Mouse (Mus musculus) lung, embryonic 14.5 days (tissue): Measurements from ENCODE around the gene Slc31a1. TPM values are rescaled to one million over a fixed set of nuclear protein-coding genes. Genes with fewer than 3 reads are reported as not detected.

Experiments used
- ATAC-seq: fragments of 200-750 bp; cut with Nextera tagmentation; 2 replicates; pipeline ENCODE4 v1.8.0; 2017; ENCODE audit warnings: mild to moderate bottlenecking, moderate TSS enrichment, moderate library complexity; ENCODE audit not compliant: insufficient read depth
- DNase-seq: peaks from one replicate; pipeline ENCODE4 v3.0.0-alpha.2; 2015
- H3K27ac ChIP-seq: fragments of 300-500 bp; sonication (generic); 2 replicates; pipeline ENCODE4 v1.5.1; 2014; ENCODE audit warnings: low read depth, mild to moderate bottlenecking, moderate library complexity
- H3K27me3 ChIP-seq: fragments of 300-500 bp; sonication (generic); 2 replicates; pipeline ENCODE4 v1.6.1; 2014; ENCODE audit warnings: low read length, control low read depth; ENCODE audit not compliant: insufficient read depth
- H3K36me3 ChIP-seq: fragments of 300-500 bp; sonication (generic); 2 replicates; pipeline ENCODE4 v1.6.1; 2014; ENCODE audit warnings: control low read depth; ENCODE audit not compliant: insufficient read depth
- H3K4me1 ChIP-seq: fragments of 300-500 bp; sonication (generic); 2 replicates; pipeline ENCODE4 v1.6.1; 2014; ENCODE audit warnings: antibody characterized with exemption, control low read depth; ENCODE audit not compliant: insufficient read depth
- H3K4me2 ChIP-seq: fragments of 300-500 bp; sonication (generic); 2 replicates; pipeline ENCODE4 v1.6.1; 2014; ENCODE audit warnings: mild to moderate bottlenecking
- H3K4me3 ChIP-seq: fragments of 300-500 bp; sonication (generic); 2 replicates; pipeline ENCODE4 v1.5.1; 2014; ENCODE audit warnings: low read depth, low read length
- H3K9ac ChIP-seq: fragments of 300-500 bp; sonication (generic); 2 replicates; pipeline ENCODE4 v1.6.1; 2014
- H3K9me3 ChIP-seq: fragments of 300-500 bp; sonication (generic); 2 replicates; pipeline ENCODE4 v1.6.1; 2016; ENCODE audit warnings: low read depth, low read length, control low read depth
- CTCF ChIP-seq: IDR thresholded peaks from 2 replicates; pipeline ENCODE4 v1.5.1; 2016; ENCODE audit warnings: antibody characterized with exemption, low read depth
- WGBS: fragments of 180-500 bp; shearing (Covaris S2); extraction: QIAGEN DNeasy Blood & Tissue Kit; methylation state at CpG from one replicate; pipeline ENCODE4 v1.1.7; 2014; 5-methylcytosine and 5-hydroxymethylcytosine counted together
- polyA plus RNA-seq: library from polyadenylated mRNA; unstranded; fragments of >200 nt; fragmentation: Nextera tagmentation; extraction: Ambion mirVana; gene quantifications from 2 replicates; pipeline ENCODE4 v1.2.1, GENCODE M21; 2014

Gene Slc31a1
- polyA plus RNA-seq, 1 experiment from 2014 or later, result 44.4 TPM

DNA sequence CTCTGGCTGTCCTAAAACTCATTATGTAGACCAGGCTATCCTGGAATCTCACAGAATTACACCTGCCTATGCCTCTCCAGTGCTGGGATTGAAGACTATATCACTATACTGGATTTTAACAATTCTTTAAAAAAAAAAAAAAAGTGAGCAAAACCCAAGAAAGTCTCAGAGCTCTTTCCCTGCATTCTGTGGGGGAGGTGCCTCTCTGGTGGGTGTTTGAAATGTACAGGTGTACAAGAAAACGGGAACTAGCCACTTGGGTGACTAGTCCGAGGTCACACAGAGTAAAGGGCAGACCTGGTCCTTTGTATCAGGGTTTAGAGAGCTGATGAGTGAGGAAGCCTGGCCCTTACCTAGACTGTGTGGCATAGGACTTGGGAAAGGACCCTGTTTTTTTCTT, 1.9 kb downstream of the Slc31a1 start:
- H3K9me3 ChIP-seq, result no peaks in the 10 kb centered on the region
- no peak overlapping the region for H3K27ac ChIP-seq
- 0 out of 2 replicates have a peak, but pooled peaks cover 7% of the 10 kb centered on the region for H3K4me1 ChIP-seq
- DNase-seq, result no peak
- H3K4me3 ChIP-seq, result no peak overlapping the region
- H3K9ac ChIP-seq, result no peak overlapping the region
- TF ChIP-seq CTCF, result no peak
- H3K4me2 ChIP-seq, result peak overlapping the region; percentile 70
- H3K36me3 ChIP-seq, result no peaks in the 10 kb centered on the region
- WGBS, result 74% methylated on average over 2 of the region's 2 CpGs
- no peak for ATAC-seq
- H3K27me3 ChIP-seq, result no peaks in the 10 kb centered on the region

DNA sequence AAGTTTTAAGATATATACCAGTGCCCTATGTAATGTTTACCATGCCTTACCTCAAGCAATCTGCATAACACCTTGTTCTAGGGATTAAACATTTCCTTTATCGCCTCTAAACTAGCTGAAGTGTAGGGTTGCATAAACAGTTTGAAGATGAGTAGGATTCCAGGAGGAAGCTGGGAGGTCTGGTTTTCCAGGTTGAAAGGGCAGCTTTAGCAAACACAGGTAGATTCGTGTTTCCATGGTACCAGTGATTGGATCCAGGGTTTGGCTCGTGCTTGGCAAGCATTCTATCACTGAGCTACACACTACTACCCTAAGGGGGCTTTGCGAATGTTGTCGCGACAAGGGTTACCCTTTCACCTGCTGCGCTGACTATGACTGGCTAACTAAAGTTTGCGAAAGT, 3.8 kb downstream of the Slc31a1 start:
- Histone ChIP-seq H3K9me3 (no peaks in the 10 kb centered on the region), H3K9ac (no peak overlapping the region), H3K4me2 (no peak overlapping the region), H3K4me1 (0 out of 2 replicates have a peak, but pooled peaks cover 7% of the 10 kb centered on the region), H3K27ac (no peak overlapping the region), H3K27me3 (no peaks in the 10 kb centered on the region), H3K36me3 (no peaks in the 10 kb centered on the region), H3K4me3 (no peak overlapping the region)
- no peak for TF ChIP-seq CTCF
- 75% methylated on average over 8 of the region's 8 CpGs for WGBS
- DNase-seq (no peak), ATAC-seq (no peak)

DNA sequence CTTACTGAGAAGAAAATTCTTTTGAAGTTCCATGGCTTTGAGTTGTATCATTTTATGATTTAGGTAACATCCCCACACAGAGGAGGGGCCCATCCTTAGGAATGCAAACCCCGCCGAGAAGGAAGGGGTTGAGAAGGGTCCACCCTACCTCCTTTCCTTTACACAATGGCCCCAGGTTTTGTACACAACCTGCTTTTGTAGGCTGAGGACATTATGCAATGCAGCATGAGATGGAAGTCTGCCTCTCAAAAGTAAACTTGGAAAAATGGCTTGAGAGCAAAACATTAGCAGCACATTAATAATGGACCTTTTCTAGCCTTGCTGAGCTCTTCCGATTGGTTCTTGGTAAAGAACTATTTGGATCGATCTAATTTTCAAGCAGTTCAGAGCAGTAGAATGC, 5.8 kb downstream of the Slc31a1 start:
- Histone ChIP-seq H3K36me3 (no peaks in the 10 kb centered on the region), H3K9ac (no peak overlapping the region), H3K4me1 (0 out of 2 replicates have a peak, but pooled peaks cover 7% of the 10 kb centered on the region), H3K4me3 (no peak overlapping the region), H3K27me3 (no peaks in the 10 kb centered on the region), H3K9me3 (no peaks in the 10 kb centered on the region), H3K27ac (no peak overlapping the region), H3K4me2 (no peak overlapping the region)
- no peak for TF ChIP-seq CTCF
- DNase-seq (no peak), ATAC-seq (0 out of 2 replicates have a peak, but pooled peaks have one; percentile 35)
- 69% methylated on average over 4 of the region's 4 CpGs for WGBS

DNA sequence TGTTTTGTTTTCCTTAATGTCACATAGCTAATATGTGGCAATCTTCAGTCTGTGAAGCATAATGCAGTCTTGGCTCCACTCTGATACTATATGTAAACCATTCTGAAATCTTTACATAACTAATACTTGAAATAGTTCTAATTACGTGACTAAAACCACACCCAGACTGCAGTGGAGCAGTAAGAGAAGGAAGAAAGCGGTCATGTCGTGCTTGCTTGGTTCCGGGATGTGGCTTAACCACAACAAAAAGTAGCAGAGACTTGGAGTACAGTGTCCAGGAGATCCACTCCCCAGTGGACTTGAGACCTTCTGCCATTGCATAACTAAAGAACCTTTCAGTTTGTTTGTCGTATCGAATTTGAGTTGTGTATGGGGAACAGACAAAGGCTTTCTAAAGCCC, 7.1 kb downstream of the Slc31a1 start:
- Histone ChIP-seq H3K27me3 (no peaks in the 10 kb centered on the region), H3K4me1 (no peaks in the 10 kb centered on the region), H3K4me3 (no peak overlapping the region), H3K4me2 (no peak overlapping the region), H3K36me3 (no peaks in the 10 kb centered on the region), H3K9me3 (no peaks in the 10 kb centered on the region), H3K27ac (no peak overlapping the region), H3K9ac (no peak overlapping the region)
- 84% methylated on average over 6 of the region's 6 CpGs for WGBS
- DNase-seq (no peak), ATAC-seq (no peak)
- no peak for TF ChIP-seq CTCF

DNA sequence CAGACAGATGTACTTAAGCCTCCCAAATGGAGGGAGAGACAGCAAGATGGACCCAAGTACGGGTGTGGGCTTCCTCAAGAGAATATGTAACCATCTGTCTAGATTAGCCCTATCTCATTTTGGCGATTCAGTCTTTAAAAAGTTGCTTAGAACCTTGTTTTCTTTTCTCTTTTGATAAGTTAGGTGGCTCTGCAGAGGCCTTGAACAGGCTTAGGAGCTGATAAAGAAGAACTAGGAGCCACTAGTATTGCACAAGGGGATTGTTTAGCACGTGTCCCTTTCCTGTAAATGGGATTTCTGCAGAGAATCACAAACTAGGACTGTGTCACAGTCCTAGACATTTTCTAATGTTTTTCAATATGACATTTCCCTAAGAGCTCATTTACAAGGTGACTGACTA, 8.6 kb downstream of the Slc31a1 start:
- ATAC-seq, result no peak
- H3K4me2 ChIP-seq, result no peak overlapping the region
- no peaks in the 10 kb centered on the region for H3K4me1 ChIP-seq

DNA sequence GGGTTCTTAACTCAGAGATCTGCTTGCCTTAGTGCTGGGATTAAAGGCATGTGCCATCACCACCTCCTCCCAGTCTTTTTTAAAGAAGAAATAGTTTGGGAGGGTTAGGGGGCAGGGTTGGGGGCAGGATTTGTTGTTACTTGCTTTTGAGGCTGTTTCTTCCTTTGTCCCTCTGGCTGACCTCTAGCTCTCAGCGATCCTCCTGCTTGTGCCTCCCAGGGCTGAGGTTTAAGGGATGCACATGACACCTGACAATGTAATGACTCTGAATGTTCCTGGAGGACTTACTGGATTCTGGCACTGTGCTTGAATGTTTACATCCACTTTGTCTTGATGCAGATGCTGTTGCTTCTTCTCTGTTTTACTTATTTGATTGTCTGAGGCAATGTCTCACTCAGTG, 11.9 kb downstream of the Slc31a1 start:
- Histone ChIP-seq H3K4me1 (no peaks in the 10 kb centered on the region), H3K27ac (no peak overlapping the region), H3K9me3 (no peaks in the 10 kb centered on the region), H3K36me3 (no peaks in the 10 kb centered on the region), H3K9ac (no peak overlapping the region), H3K27me3 (no peaks in the 10 kb centered on the region), H3K4me3 (no peak overlapping the region), H3K4me2 (no peak overlapping the region)
- no peak for DNase-seq
- no peak for TF ChIP-seq CTCF
- ATAC-seq, result no peak
- 56% methylated on average over 1 of the region's 1 CpGs for WGBS

More for the DNA sequence above, 8.6 kb downstream of the Slc31a1 start:
- DNase-seq, result no peak
- no peak overlapping the region for H3K9ac ChIP-seq
- no peaks in the 10 kb centered on the region for H3K27me3 ChIP-seq
- WGBS, result 49% methylated on average over 3 of the region's 3 CpGs
- H3K4me3 ChIP-seq, result no peak overlapping the region
- no peaks in the 10 kb centered on the region for H3K9me3 ChIP-seq
- no peaks in the 10 kb centered on the region for H3K36me3 ChIP-seq
- no peak for TF ChIP-seq CTCF
- no peak overlapping the region for H3K27ac ChIP-seq

DNA sequence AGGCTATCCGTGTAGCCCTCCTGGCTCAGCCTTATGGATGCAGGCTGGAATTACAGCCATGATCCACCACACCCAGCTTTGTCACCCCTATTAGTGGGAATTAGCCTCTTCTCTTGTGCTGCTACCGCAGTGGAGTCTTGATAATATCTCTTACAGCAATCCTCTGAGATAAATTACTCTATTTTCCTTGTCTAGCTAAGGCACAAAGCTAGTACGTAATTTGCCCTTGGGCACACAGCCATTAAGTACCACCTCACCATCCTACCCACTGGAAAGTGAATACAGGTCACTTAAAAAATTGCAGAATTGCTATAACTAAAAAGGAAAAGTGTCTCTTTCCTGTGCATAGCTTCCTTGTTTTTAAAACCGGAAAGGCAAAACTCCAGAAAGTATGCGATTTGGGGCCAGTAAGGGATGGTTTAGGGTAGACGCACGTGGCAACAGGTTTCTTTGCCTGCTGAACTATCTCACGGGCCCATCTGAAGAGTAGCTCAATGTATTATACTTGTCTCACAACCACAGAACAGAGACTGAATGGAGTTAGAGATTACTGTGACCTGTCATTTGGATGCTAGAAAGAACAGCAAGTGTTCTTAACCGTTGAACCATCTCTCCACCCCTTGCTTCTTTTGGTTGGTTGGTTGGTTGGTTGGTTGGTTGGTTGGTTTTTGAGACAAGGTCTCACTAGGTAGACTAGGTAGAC, 12.4 kb downstream of the Slc31a1 start:
- 87% methylated on average over 9 of the region's 9 CpGs for WGBS
- no peak overlapping the region for H3K4me3 ChIP-seq

More for the DNA sequence above, 12.4 kb downstream of the Slc31a1 start:
- no peaks in the 10 kb centered on the region for H3K27me3 ChIP-seq
- no peaks in the 10 kb centered on the region for H3K36me3 ChIP-seq
- H3K4me1 ChIP-seq, result no peaks in the 10 kb centered on the region
- H3K4me2 ChIP-seq, result no peak overlapping the region
- ATAC-seq (no peak), DNase-seq (no peak)
- H3K9ac ChIP-seq, result no peak overlapping the region
- no peak overlapping the region for H3K27ac ChIP-seq
- TF ChIP-seq CTCF, result no peak
- H3K9me3 ChIP-seq, result no peaks in the 10 kb centered on the region
